Mouse (Mus musculus) limb, embryonic 13.5 days (tissue): ENCODE results near the gene Sdf2l1. TPM values are rescaled to one million over a fixed set of nuclear protein-coding genes. Genes with fewer than 3 reads are reported as not detected.
"Not testable (repeated sequence)": the region's sequence is repeated elsewhere in the genome, so short reads cannot be mapped to it uniquely, and the experiment has no call there.

Experiments
- ATAC-seq: fragments of 200-750 bp; cut with Nextera tagmentation; 2 replicates; pipeline ENCODE4 v1.8.0; 2017; ENCODE audit warnings: low read depth, moderate number of reproducible peaks, moderate TSS enrichment; ENCODE audit not compliant: low FRiP score
- H3K27ac ChIP-seq: fragments of 300-500 bp; sonication (generic); 2 replicates; pipeline ENCODE4 v1.5.1; 2015; ENCODE audit warnings: inconsistent platforms, mild to moderate bottlenecking, moderate library complexity
- H3K27me3 ChIP-seq: fragments of 300-500 bp; sonication (generic); 2 replicates; pipeline ENCODE4 v1.6.1; 2015; ENCODE audit warnings: mild to moderate bottlenecking, inconsistent platforms
- H3K36me3 ChIP-seq: fragments of 300-500 bp; sonication (generic); 2 replicates; pipeline ENCODE4 v1.6.1; 2015; ENCODE audit warnings: inconsistent platforms, mild to moderate bottlenecking, moderate library complexity
- H3K4me1 ChIP-seq: fragments of 300-500 bp; sonication (generic); 2 replicates; pipeline ENCODE4 v1.6.1; 2015; ENCODE audit warnings: inconsistent platforms
- H3K4me2 ChIP-seq: fragments of 300-500 bp; sonication (generic); replicated peaks from 2 replicates; pipeline ENCODE4 v1.6.1; 2015; ENCODE audit warnings: inconsistent platforms, mild to moderate bottlenecking, moderate library complexity
- H3K4me3 ChIP-seq: fragments of 300-500 bp; sonication (generic); 2 replicates; pipeline ENCODE4 v1.5.1; 2015; ENCODE audit warnings: moderate library complexity, mild to moderate bottlenecking, inconsistent platforms
- H3K9ac ChIP-seq: fragments of 300-500 bp; sonication (generic); 2 replicates; pipeline ENCODE4 v1.6.1; 2015; ENCODE audit warnings: mild to moderate bottlenecking, inconsistent platforms
- H3K9me3 ChIP-seq: fragments of 300-500 bp; sonication (generic); 2 replicates; pipeline ENCODE4 v1.6.1; 2016; ENCODE audit warnings: inconsistent platforms
- WGBS: fragments of 180-500 bp; shearing (Covaris S2); methylation state at CpG from one replicate; pipeline ENCODE4 v1.1.7; 2015; 5-methylcytosine and 5-hydroxymethylcytosine counted together
- polyA plus RNA-seq: library from polyadenylated mRNA; unstranded; fragments of >200 nt; fragmentation: Nextera tagmentation; extraction: Ambion mirVana; gene quantifications from 2 replicates; pipeline ENCODE4 v1.2.1, GENCODE M21; 2015

Gene Sdf2l1
- 47.7 and 58.0 TPM in 2 replicates for polyA plus RNA-seq

- peak within 1 kb of the TSS; percentile 98 for H3K4me2 ChIP-seq
- under 1% methylated on average over 47 of the region's 47 CpGs for WGBS
- H3K27ac ChIP-seq = peak within 1 kb of the TSS; percentile 73; the same call in 1 of the 2 replicates
- peaks cover 18% of the 10 kb centered on the region for H3K4me1 ChIP-seq
- no peaks in the 10 kb centered on the region for H3K36me3 ChIP-seq
- H3K4me3 ChIP-seq = peak within 1 kb of the TSS; percentile 81
- H3K9me3 ChIP-seq = no peaks in the 10 kb centered on the region
- H3K9ac ChIP-seq = peak within 1 kb of the TSS; percentile 73
- no peaks in the 10 kb centered on the region for H3K27me3 ChIP-seq
- peak; percentile 99 for ATAC-seq
These were observed at the start of gene Sdf2l1 for GRCm38 (mm10) chr16:17132089-17132905. Gene Sdf2l1 (minus strand): TSS chr16:17132383.

- H3K4me3 ChIP-seq = no peak overlapping the region
- H3K9me3 ChIP-seq = no peaks in the 10 kb centered on the region
- no peak for ATAC-seq
- no peak overlapping the region for H3K27ac ChIP-seq
- 88% methylated on average over 4 of the region's 4 CpGs for WGBS
- no peak overlapping the region for H3K4me2 ChIP-seq
- peaks cover 34% of the 10 kb centered on the region for H3K36me3 ChIP-seq
- no peak overlapping the region for H3K9ac ChIP-seq
- H3K4me1 ChIP-seq = no peaks in the 10 kb centered on the region
- H3K27me3 ChIP-seq = no peaks in the 10 kb centered on the region
These were observed 49.2 kb upstream of the Sdf2l1 start for GRCm38 (mm10) chr16:17181382-17181781.

GRCm38 (mm10) chr16:17179706-17180105, 47.5 kb upstream of the Sdf2l1 start:
- H3K36me3 ChIP-seq = peaks cover 32% of the 10 kb centered on the region
- H3K27me3 ChIP-seq = no peaks in the 10 kb centered on the region
- WGBS = 93% methylated on average over 3 of the region's 3 CpGs
- no peaks in the 10 kb centered on the region for H3K4me1 ChIP-seq
- H3K9ac ChIP-seq = no peak overlapping the region
- no peak overlapping the region for H3K4me3 ChIP-seq
- no peak for ATAC-seq
- H3K27ac ChIP-seq = no peak overlapping the region
- H3K4me2 ChIP-seq = no peak overlapping the region
- no peaks in the 10 kb centered on the region for H3K9me3 ChIP-seq

DNA sequence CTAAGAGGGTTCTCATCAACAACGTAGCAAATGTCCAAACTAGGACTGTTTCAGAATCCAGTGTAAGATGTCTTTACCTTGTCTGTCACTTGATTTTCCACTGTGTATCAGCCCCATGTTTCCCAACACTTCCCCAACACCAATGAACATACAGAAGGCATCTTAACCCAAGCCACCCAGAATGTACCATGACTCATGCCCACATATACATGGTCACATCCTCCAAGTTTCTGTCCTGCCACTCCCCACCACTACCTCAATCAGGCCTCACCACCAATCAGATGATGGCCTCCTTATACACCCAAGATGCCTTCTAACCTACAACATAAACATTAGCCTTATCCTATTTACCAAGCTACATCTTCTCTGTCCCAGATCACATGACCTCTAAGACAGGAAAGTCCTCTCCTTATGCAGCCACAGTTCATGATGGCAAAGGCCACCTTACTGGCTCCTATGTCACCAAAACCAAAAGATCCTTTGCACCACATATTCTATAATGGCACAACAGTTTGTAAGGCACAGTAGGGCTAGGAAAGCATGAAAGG, 45.5 kb upstream of the Sdf2l1 start:
- H3K27me3 ChIP-seq = no peaks in the 10 kb centered on the region
- H3K4me3 ChIP-seq = no peak overlapping the region
- ATAC-seq = no peak
- no peak overlapping the region for H3K9ac ChIP-seq
- no peaks in the 10 kb centered on the region for H3K9me3 ChIP-seq
- no peaks in the 10 kb centered on the region for H3K4me1 ChIP-seq
- no peak overlapping the region for H3K27ac ChIP-seq
- H3K4me2 ChIP-seq = no peak overlapping the region
- peaks cover 47% of the 10 kb centered on the region for H3K36me3 ChIP-seq
- 100% methylated on average over 1 of the region's 1 CpGs for WGBS

DNA sequence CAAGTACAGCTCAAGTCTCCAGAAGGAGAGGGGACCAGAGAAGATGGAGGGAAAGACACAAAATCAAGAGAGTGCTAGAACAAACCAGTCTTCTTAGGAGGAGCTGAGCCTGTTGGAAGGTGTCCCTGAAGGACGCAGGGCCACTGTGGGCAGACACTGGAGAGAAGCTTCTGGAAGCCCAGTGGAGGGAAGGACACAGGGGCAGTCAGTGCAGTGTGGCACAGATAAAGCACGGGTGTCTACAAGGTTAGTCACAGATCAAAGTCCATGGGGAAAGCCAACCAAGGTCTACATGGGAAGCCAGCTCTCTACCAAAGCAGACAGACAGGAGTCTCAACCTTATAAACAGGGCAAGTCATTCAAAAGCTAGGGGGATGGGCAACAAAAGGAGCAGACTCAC, 43.6 kb upstream of the Sdf2l1 start:
- Histone ChIP-seq H3K4me2 (no peak overlapping the region), H3K27ac (no peak overlapping the region), H3K9ac (no peak overlapping the region), H3K9me3 (no peaks in the 10 kb centered on the region), H3K36me3 (peaks cover 62% of the 10 kb centered on the region), H3K4me3 (no peak overlapping the region), H3K4me1 (no peaks in the 10 kb centered on the region), H3K27me3 (no peaks in the 10 kb centered on the region)
- ATAC-seq = no peak
- WGBS = 88% methylated on average over 2 of the region's 2 CpGs

DNA sequence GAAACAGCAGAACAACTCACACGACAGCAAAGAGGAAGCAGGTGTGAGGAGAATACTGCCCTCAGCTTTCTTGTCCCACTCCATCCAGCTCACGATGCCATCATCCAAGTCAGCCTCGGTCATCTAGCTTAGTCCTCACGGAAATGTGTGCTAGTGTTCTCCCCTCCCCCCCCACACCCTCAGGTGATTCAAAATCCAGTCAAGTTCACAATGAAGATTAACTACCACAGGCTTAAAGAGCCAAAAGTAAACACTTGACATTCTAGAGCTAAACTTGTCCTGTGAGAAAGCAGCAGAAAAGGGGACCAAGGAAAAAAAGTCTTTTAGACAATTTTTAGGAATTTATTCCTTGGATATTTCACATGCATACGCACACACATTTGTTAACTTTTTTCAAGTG, 35.9 kb upstream of the Sdf2l1 start:
- 92% methylated on average over 5 of the region's 5 CpGs for WGBS
- H3K4me3 ChIP-seq = no peak overlapping the region
- H3K4me1 ChIP-seq = no peaks in the 10 kb centered on the region
- no peaks in the 10 kb centered on the region for H3K27me3 ChIP-seq
- no peak overlapping the region for H3K9ac ChIP-seq
- H3K9me3 ChIP-seq = no peaks in the 10 kb centered on the region
- H3K27ac ChIP-seq = no peak overlapping the region
- no peak for ATAC-seq
- no peak overlapping the region for H3K4me2 ChIP-seq
- peaks cover 73% of the 10 kb centered on the region for H3K36me3 ChIP-seq

DNA sequence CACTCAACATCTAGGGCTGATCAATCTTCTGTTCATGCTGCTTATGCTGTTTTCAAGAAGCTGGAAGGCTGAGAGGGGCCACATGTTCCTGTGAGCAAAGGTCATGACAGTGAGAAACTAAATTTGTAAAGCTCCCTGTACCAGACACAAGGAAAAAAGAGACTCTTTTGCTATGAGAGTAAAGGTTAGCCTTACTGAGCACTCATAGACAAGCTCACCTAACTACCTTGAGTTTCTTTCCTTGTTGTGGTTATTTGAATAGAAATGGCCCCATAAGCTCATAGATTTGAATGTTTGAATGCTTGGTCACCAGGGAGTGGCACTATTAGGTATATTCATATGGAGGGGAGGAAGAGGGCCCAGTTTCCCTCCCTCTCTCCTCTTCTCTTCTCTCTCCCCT, 35.0 kb upstream of the Sdf2l1 start:
- no peak for ATAC-seq
- no peaks in the 10 kb centered on the region for H3K9me3 ChIP-seq
- no peak overlapping the region for H3K9ac ChIP-seq
- H3K4me1 ChIP-seq = no peaks in the 10 kb centered on the region
- no peak overlapping the region for H3K27ac ChIP-seq
- no peaks in the 10 kb centered on the region for H3K27me3 ChIP-seq
- no peak overlapping the region for H3K4me2 ChIP-seq
- peaks cover 70% of the 10 kb centered on the region for H3K36me3 ChIP-seq
- H3K4me3 ChIP-seq = no peak overlapping the region

GRCm38 (mm10) chr16:17165478-17165877, 33.3 kb upstream of the Sdf2l1 start:
- 93% methylated on average over 1 of the region's 1 CpGs for WGBS
- not testable (repeated sequence) for H3K27me3 ChIP-seq, H3K4me2 ChIP-seq, H3K27ac ChIP-seq, ATAC-seq, H3K4me1 ChIP-seq, H3K4me3 ChIP-seq, H3K9ac ChIP-seq, H3K9me3 ChIP-seq
- H3K36me3 ChIP-seq = peaks cover 65% of the 10 kb centered on the region

DNA sequence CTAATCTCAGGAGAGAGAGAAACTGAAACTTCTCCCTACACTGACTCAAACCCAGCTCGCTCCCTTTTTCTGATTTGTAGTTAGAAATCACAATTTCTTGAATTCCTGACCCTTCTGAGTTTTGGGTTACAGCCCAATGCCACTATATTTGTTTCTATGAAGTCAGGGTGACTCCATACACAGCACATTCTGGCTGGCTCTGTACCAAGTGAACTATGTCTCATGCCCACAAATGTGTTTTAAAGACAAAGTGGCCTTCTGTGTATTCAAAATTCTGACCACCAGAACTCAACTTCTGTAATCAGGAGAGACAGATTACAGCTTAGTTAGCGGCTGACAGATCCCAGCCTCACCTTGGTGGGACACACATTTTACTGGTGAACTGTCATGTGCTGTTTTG, 22.2 kb upstream of the Sdf2l1 start:
- no peak overlapping the region for H3K4me3 ChIP-seq
- WGBS = 91% methylated on average over 2 of the region's 2 CpGs
- H3K27ac ChIP-seq = no peak overlapping the region
- H3K4me1 ChIP-seq = no peaks in the 10 kb centered on the region
- H3K27me3 ChIP-seq = no peaks in the 10 kb centered on the region
- no peaks in the 10 kb centered on the region for H3K9me3 ChIP-seq
- H3K36me3 ChIP-seq = peaks cover 79% of the 10 kb centered on the region
- no peak overlapping the region for H3K4me2 ChIP-seq
- no peak overlapping the region for H3K9ac ChIP-seq
- no peak for ATAC-seq

- 95% methylated on average over 4 of the region's 4 CpGs for WGBS
- Histone ChIP-seq H3K4me3 (no peak overlapping the region), H3K27ac (no peak overlapping the region), H3K4me2 (no peak overlapping the region), H3K9me3 (no peaks in the 10 kb centered on the region), H3K9ac (no peak overlapping the region), H3K27me3 (peaks cover 19% of the 10 kb centered on the region), H3K36me3 (peaks cover 55% of the 10 kb centered on the region), H3K4me1 (peaks cover 16% of the 10 kb centered on the region)
- ATAC-seq = no peak
These were observed 19.7 kb upstream of the Sdf2l1 start for GRCm38 (mm10) chr16:17151874-17152273.

GRCm38 (mm10) chr16:17150520-17151258, 18.5 kb upstream of the Sdf2l1 start:
- 80% methylated on average over 7 of the region's 7 CpGs for WGBS
- H3K36me3 ChIP-seq = peaks cover 46% of the 10 kb centered on the region
- H3K4me2 ChIP-seq = no peak overlapping the region
- H3K9me3 ChIP-seq = no peaks in the 10 kb centered on the region
- no peak overlapping the region for H3K27ac ChIP-seq
- ATAC-seq = no peak
- peaks cover 16% of the 10 kb centered on the region for H3K4me1 ChIP-seq
- no peak overlapping the region for H3K4me3 ChIP-seq
- peaks cover 19% of the 10 kb centered on the region for H3K27me3 ChIP-seq
- H3K9ac ChIP-seq = no peak overlapping the region

DNA sequence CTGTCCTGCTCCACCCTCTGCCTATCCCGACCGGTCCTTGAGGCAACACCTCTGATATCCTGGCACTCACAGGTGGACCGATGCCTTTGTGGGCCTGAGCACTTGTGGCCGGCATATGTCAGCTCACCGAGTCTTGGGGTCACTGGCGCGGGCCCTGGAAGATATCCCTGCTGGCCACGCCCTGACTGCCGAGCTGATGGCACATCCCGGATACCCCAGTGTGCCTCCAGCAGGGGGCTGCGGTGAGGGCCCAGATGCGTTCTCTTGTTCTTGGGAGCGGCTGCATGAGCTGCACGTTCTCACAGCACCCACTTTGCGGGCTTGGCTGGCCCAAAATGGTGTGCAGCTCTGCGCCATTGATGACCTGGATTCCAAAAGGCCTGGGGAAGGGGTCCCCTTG, 15.9 kb upstream of the Sdf2l1 start:
- WGBS = 7% methylated on average over 16 of the region's 16 CpGs
- H3K4me2 ChIP-seq = peak overlapping the region; percentile 97
- ATAC-seq = no peak
- no peak overlapping the region for H3K27ac ChIP-seq
- H3K4me3 ChIP-seq = peak overlapping the region; percentile 55
- H3K36me3 ChIP-seq = peaks cover 24% of the 10 kb centered on the region
- no peaks in the 10 kb centered on the region for H3K9me3 ChIP-seq
- H3K9ac ChIP-seq = no peak overlapping the region
- H3K27me3 ChIP-seq = peaks cover 19% of the 10 kb centered on the region
- peaks cover 16% of the 10 kb centered on the region for H3K4me1 ChIP-seq
